Mouse (Mus musculus) hindbrain, embryonic 14.5 days (tissue): ENCODE measurements around the gene Slc45a1. TPM values are rescaled to one million over a fixed set of nuclear protein-coding genes. Genes with fewer than 3 reads are reported as not detected.
"Not testable (repeated sequence)": the region's sequence is repeated elsewhere in the genome, so short reads cannot be mapped to it uniquely, and the experiment has no call there.

ENCODE experiments used
- ATAC-seq: fragments of 200-750 bp; cut with Nextera tagmentation; 2 replicates; pipeline ENCODE4 v1.8.0; 2017; ENCODE audit warnings: moderate number of reproducible peaks, mild to moderate bottlenecking, moderate TSS enrichment, moderate library complexity; ENCODE audit not compliant: low FRiP score
- DNase-seq: peaks from one replicate; pipeline ENCODE4 v3.0.0-alpha.2; 2015; ENCODE audit warnings: low spot score
- H3K27ac ChIP-seq: fragments of 300-500 bp; sonication (generic); 2 replicates; pipeline ENCODE4 v1.5.1; 2014; ENCODE audit warnings: mild to moderate bottlenecking, moderate library complexity
- H3K27me3 ChIP-seq: fragments of 300-500 bp; sonication (generic); 2 replicates; pipeline ENCODE4 v1.6.1; 2014; ENCODE audit warnings: mild to moderate bottlenecking, low read length, mixed read lengths; ENCODE audit not compliant: control insufficient read depth, insufficient read depth
- H3K36me3 ChIP-seq: fragments of 300-500 bp; sonication (generic); replicated peaks from 2 replicates; pipeline ENCODE4 v1.6.1; 2014; ENCODE audit not compliant: control insufficient read depth, insufficient read depth
- H3K4me1 ChIP-seq: fragments of 300-500 bp; sonication (generic); replicated peaks from 2 replicates; pipeline ENCODE4 v1.6.1; 2014; ENCODE audit warnings: antibody characterized with exemption, low read length, mixed read lengths; ENCODE audit not compliant: control insufficient read depth, insufficient read depth
- H3K4me2 ChIP-seq: fragments of 300-500 bp; sonication (generic); replicated peaks from 2 replicates; pipeline ENCODE4 v1.6.1; 2014; ENCODE audit warnings: mild to moderate bottlenecking, moderate library complexity
- H3K4me3 ChIP-seq: fragments of 300-500 bp; sonication (generic); replicated peaks from 2 replicates; pipeline ENCODE4 v1.5.1; 2014; ENCODE audit warnings: mild to moderate bottlenecking, low read length
- H3K9ac ChIP-seq: fragments of 300-500 bp; sonication (generic); 2 replicates; pipeline ENCODE4 v1.6.1; 2014
- H3K9me3 ChIP-seq: fragments of 300-500 bp; sonication (generic); 2 replicates; pipeline ENCODE4 v1.6.1; 2016; ENCODE audit warnings: low read length; ENCODE audit not compliant: control insufficient read depth
- WGBS: fragments of 180-500 bp; shearing (Covaris S2); extraction: QIAGEN DNeasy Blood & Tissue Kit; methylation state at CpG from one replicate; pipeline ENCODE4 v1.1.7; 2014; 5-methylcytosine and 5-hydroxymethylcytosine counted together
- polyA plus RNA-seq: library from polyadenylated mRNA; unstranded; fragments of >200 nt; fragmentation: Nextera tagmentation; extraction: Ambion mirVana; gene quantifications from 2 replicates; pipeline ENCODE4 v1.2.1, GENCODE M21; 2014

Gene Slc45a1
- polyA plus RNA-seq, 1 experiment from 2014 or later, result 35.9 TPM

GRCm38 (mm10) chr4:150600503-150600902, 51.5 kb downstream of the Slc45a1 start:
- WGBS, result 93% methylated on average over 2 of the region's 2 CpGs
- peaks cover 26% of the 10 kb centered on the region for H3K4me1 ChIP-seq
- ATAC-seq, result not testable (repeated sequence)

GRCm38 (mm10) chr4:150599119-150599992, 52.6 kb downstream of the Slc45a1 start:
- DNase-seq, result no peak
- WGBS, result 70% methylated on average over 3 of the region's 3 CpGs

More at GRCm38 (mm10) chr4:150600503-150600902, 51.5 kb downstream of the Slc45a1 start:
- not testable (repeated sequence) for H3K9ac ChIP-seq, H3K36me3 ChIP-seq, H3K4me3 ChIP-seq, H3K9me3 ChIP-seq, H3K27me3 ChIP-seq, H3K4me2 ChIP-seq, DNase-seq
- peak overlapping the region; percentile 14; the same call in 1 of the 2 replicates for H3K27ac ChIP-seq

GRCm38 (mm10) chr4:150598686-150599085, 53.3 kb downstream of the Slc45a1 start:
- Histone ChIP-seq H3K27ac (0 out of 2 replicates have a peak overlapping the region, but pooled peaks have one; percentile 32), H3K27me3 (no peaks in the 10 kb centered on the region), H3K4me3 (no peak overlapping the region), H3K36me3 (no peaks in the 10 kb centered on the region), H3K9ac (no peak overlapping the region), H3K4me2 (no peak overlapping the region), H3K9me3 (no peaks in the 10 kb centered on the region), H3K4me1 (peaks cover 14% of the 10 kb centered on the region)
- ATAC-seq (no peak), DNase-seq (peak; percentile 45)
- 80% methylated on average over 1 of the region's 1 CpGs for WGBS

More at GRCm38 (mm10) chr4:150599119-150599992, 52.6 kb downstream of the Slc45a1 start:
- H3K4me2 ChIP-seq, result no peak overlapping the region
- H3K27me3 ChIP-seq, result no peaks in the 10 kb centered on the region
- no peak overlapping the region for H3K4me3 ChIP-seq
- H3K36me3 ChIP-seq, result no peaks in the 10 kb centered on the region
- peaks cover 20% of the 10 kb centered on the region for H3K4me1 ChIP-seq
- no peaks in the 10 kb centered on the region for H3K9me3 ChIP-seq
- H3K27ac ChIP-seq, result peak overlapping the region; percentile 54
- ATAC-seq, result no peak
- H3K9ac ChIP-seq, result no peak overlapping the region; the same call in 1 of the 2 replicates

GRCm38 (mm10) chr4:150595991-150596390, 56.0 kb downstream of the Slc45a1 start:
- no peak for DNase-seq

GRCm38 (mm10) chr4:150595071-150595470, 56.9 kb downstream of the Slc45a1 start:
- no peaks in the 10 kb centered on the region for H3K36me3 ChIP-seq
- H3K4me2 ChIP-seq, result no peak overlapping the region
- H3K27me3 ChIP-seq, result no peaks in the 10 kb centered on the region
- H3K9me3 ChIP-seq, result no peaks in the 10 kb centered on the region
- DNase-seq (no peak), ATAC-seq (no peak)
- peaks cover 37% of the 10 kb centered on the region for H3K4me1 ChIP-seq
- H3K27ac ChIP-seq, result no peak overlapping the region
- 79% methylated on average over 3 of the region's 3 CpGs for WGBS
- no peak overlapping the region for H3K4me3 ChIP-seq
- no peak overlapping the region for H3K9ac ChIP-seq

More at GRCm38 (mm10) chr4:150595991-150596390, 56.0 kb downstream of the Slc45a1 start:
- Histone ChIP-seq H3K9ac (no peak overlapping the region), H3K27me3 (no peaks in the 10 kb centered on the region), H3K9me3 (no peaks in the 10 kb centered on the region), H3K36me3 (no peaks in the 10 kb centered on the region), H3K4me2 (no peak overlapping the region), H3K27ac (no peak overlapping the region; the same call in 1 of the 2 replicates), H3K4me1 (peaks cover 28% of the 10 kb centered on the region), H3K4me3 (no peak overlapping the region)
- WGBS, result 85% methylated on average over 5 of the region's 5 CpGs
- no peak for ATAC-seq

- Histone ChIP-seq H3K27ac (no peak overlapping the region), H3K9me3 (no peaks in the 10 kb centered on the region), H3K9ac (no peak overlapping the region), H3K36me3 (no peaks in the 10 kb centered on the region), H3K27me3 (no peaks in the 10 kb centered on the region), H3K4me3 (no peak overlapping the region), H3K4me1 (peaks cover 31% of the 10 kb centered on the region), H3K4me2 (no peak overlapping the region)
- ATAC-seq, result no peak
- no peak for DNase-seq
- 92% methylated on average over 4 of the region's 4 CpGs for WGBS
Observed at GRCm38 (mm10) chr4:150594298-150594829, 57.6 kb downstream of the Slc45a1 start.

GRCm38 (mm10) chr4:150593473-150594217, 58.3 kb downstream of the Slc45a1 start:
- 85% methylated on average over 4 of the region's 4 CpGs for WGBS
- Histone ChIP-seq H3K36me3 (no peaks in the 10 kb centered on the region), H3K27ac (no peak overlapping the region)

GRCm38 (mm10) chr4:150592087-150592486, 59.9 kb downstream of the Slc45a1 start:
- H3K27ac ChIP-seq, result no peak overlapping the region; the same call in 1 of the 2 replicates
- DNase-seq, result no peak
- 81% methylated on average over 6 of the region's 6 CpGs for WGBS

More at GRCm38 (mm10) chr4:150593473-150594217, 58.3 kb downstream of the Slc45a1 start:
- no peak overlapping the region for H3K4me3 ChIP-seq
- DNase-seq, result no peak
- no peaks in the 10 kb centered on the region for H3K9me3 ChIP-seq
- no peak for ATAC-seq
- no peak overlapping the region for H3K9ac ChIP-seq
- peaks cover 28% of the 10 kb centered on the region for H3K4me1 ChIP-seq
- H3K4me2 ChIP-seq, result no peak overlapping the region
- H3K27me3 ChIP-seq, result no peaks in the 10 kb centered on the region

GRCm38 (mm10) chr4:150591602-150592001, 60.4 kb downstream of the Slc45a1 start:
- no peak overlapping the region for H3K4me3 ChIP-seq
- H3K4me2 ChIP-seq, result no peak overlapping the region
- no peaks in the 10 kb centered on the region for H3K27me3 ChIP-seq
- no peak for ATAC-seq
- H3K9me3 ChIP-seq, result no peaks in the 10 kb centered on the region
- H3K4me1 ChIP-seq, result peaks cover 43% of the 10 kb centered on the region
- H3K36me3 ChIP-seq, result no peaks in the 10 kb centered on the region
- H3K9ac ChIP-seq, result no peak overlapping the region
- DNase-seq, result no peak
- 77% methylated on average over 4 of the region's 4 CpGs for WGBS
- no peak overlapping the region for H3K27ac ChIP-seq

More at GRCm38 (mm10) chr4:150592087-150592486, 59.9 kb downstream of the Slc45a1 start:
- ATAC-seq, result no peak
- Histone ChIP-seq H3K9me3 (no peaks in the 10 kb centered on the region), H3K36me3 (no peaks in the 10 kb centered on the region), H3K27me3 (no peaks in the 10 kb centered on the region), H3K4me3 (no peak overlapping the region), H3K4me2 (no peak overlapping the region), H3K9ac (no peak overlapping the region), H3K4me1 (peaks cover 38% of the 10 kb centered on the region)
